Mouse (Mus musculus): ENCODE data around the gene Asb12. TPM values are rescaled to one million over a fixed set of nuclear protein-coding genes. Genes with fewer than 3 reads are reported as not detected.

The Asb12 gene
- 0.57 and 23.9 TPM in 2 replicates for polyA plus RNA-seq (2012; rRNA removed; ENCODE audit: low replicate concordance)

GRCm38 (mm10) chrX:95557887-95558286 is at the start of gene Asb12, which contains the start of gene Pfn5:
TSS of gene Asb12 (minus strand) at chrX:95557987.
TSS of gene Pfn5 (plus strand) at chrX:95558104.

GRCm38 (mm10) chrX:95444776-95445111 is 113.0 kb downstream of the Asb12 start, which contains the start of gene Amer1:
TSS of gene Amer1 (minus strand) at chrX:95444872.

Other genes starting within 250 kb of the Asb12 start
- gene Amer1, start 113.1 kb downstream of the Asb12 start, polyA plus RNA-seq (2012; rRNA removed; ENCODE audit: low replicate concordance): 2.5 and 5.5 TPM in 2 replicates
- gene Pfn5, start 117 bp upstream of the Asb12 start, polyA plus RNA-seq (2012; rRNA removed; ENCODE audit: low replicate concordance): not detected in 2 replicates
- 0.96 and 1.6 TPM in 2 replicates for gene Zc4h2, start 100.5 kb upstream of the Asb12 start, polyA plus RNA-seq (2012; rRNA removed; ENCODE audit: low replicate concordance)
- gene Zc3h12b, start 153.7 kb upstream of the Asb12 start, polyA plus RNA-seq (2012; rRNA removed; ENCODE audit: low replicate concordance): 0.35 and 0.80 TPM in 2 replicates